Mouse (Mus musculus) MEL (cell line): ENCODE measurements around the gene Vti1a. TPM values are rescaled to one million over a fixed set of nuclear protein-coding genes. Genes with fewer than 3 reads are reported as not detected.

Source experiments
- DNase-seq: peaks from one replicate; pipeline ENCODE4 v3.0.0; 2011; ENCODE audit warnings: low read depth, low spot score
- H3K27ac ChIP-seq: 2 replicates; pipeline ENCODE4 v1.5.1; 2012; ENCODE audit warnings: low read depth, mild to moderate bottlenecking, control low read depth, low read length, moderate library complexity; ENCODE audit not compliant: control insufficient read depth
- H3K27me3 ChIP-seq, 2 experiments: fragments of 150-350 bp in 1 of 2; sonication (generic) in 1 of 2; 2 replicates each; pipeline ENCODE4 v1.6.1; 2012; ENCODE audit warnings: low read length in 2 of 2, mild to moderate bottlenecking in 2 of 2, improper control_type of control experiment in 1 of 2, moderate library complexity in 1 of 2; ENCODE audit not compliant: insufficient read depth in 2 of 2, control insufficient read depth in 1 of 2
- H3K36me3 ChIP-seq, 2 experiments: 2 replicates each; pipeline ENCODE4 v1.6.1; 2012 to 2014; ENCODE audit warnings: low read length in 2 of 2, improper control_type of control experiment in 1 of 2, inconsistent platforms in 1 of 2, mild to moderate bottlenecking in 1 of 2; ENCODE audit not compliant: insufficient read depth in 2 of 2, control insufficient read depth in 1 of 2
- H3K4me1 ChIP-seq, 2 experiments: fragments of 150-350 bp in 1 of 2; sonication (generic) in 1 of 2; 2 replicates each; pipeline ENCODE4 v1.6.1; 2012; ENCODE audit warnings: low read length in 2 of 2, improper control_type of control experiment in 1 of 2, mild to moderate bottlenecking in 1 of 2; ENCODE audit not compliant: insufficient read depth in 2 of 2, control insufficient read depth in 1 of 2
- H3K4me3 ChIP-seq, 2 experiments: fragments of 150-350 bp in 1 of 2; sonication (generic) in 1 of 2; 2 replicates each; pipeline ENCODE4 v1.5.1; 2012; ENCODE audit warnings: low read depth in 2 of 2, low read length in 2 of 2, mild to moderate bottlenecking in 2 of 2, moderate library complexity in 2 of 2, control low read depth in 1 of 2, improper control_type of control experiment in 1 of 2; ENCODE audit not compliant: control insufficient read depth in 1 of 2, insufficient read depth in 1 of 2
- H3K79me2 ChIP-seq: 2 replicates; pipeline ENCODE4 v1.6.1; 2012; ENCODE audit warnings: mild to moderate bottlenecking, low read length, moderate library complexity; ENCODE audit not compliant: control insufficient read depth, poor library complexity, insufficient read depth
- H3K9ac ChIP-seq: 2 replicates; pipeline ENCODE4 v1.6.1; 2012; ENCODE audit warnings: low read depth, mild to moderate bottlenecking, control low read depth, low read length, moderate library complexity; ENCODE audit not compliant: control insufficient read depth, poor library complexity, severe bottlenecking
- H3K9me3 ChIP-seq: fragments of 150-350 bp; sonication (generic); replicated peaks from 2 replicates; pipeline ENCODE4 v1.6.1; 2012; ENCODE audit warnings: mild to moderate bottlenecking, low read length, improper control_type of control experiment, moderate library complexity; ENCODE audit not compliant: insufficient read depth
- BHLHE40 ChIP-seq: IDR thresholded peaks from 2 replicates; pipeline ENCODE4 v1.6.1; 2012; ENCODE audit warnings: low read depth, mild to moderate bottlenecking, inconsistent platforms, low read length, improper control_type of control experiment, borderline replicate concordance
- CHD1 ChIP-seq: IDR thresholded peaks from 2 replicates; pipeline ENCODE4 v1.6.1; 2012; ENCODE audit warnings: low read depth, mild to moderate bottlenecking, inconsistent platforms, low read length, improper control_type of control experiment
- CTCF ChIP-seq, 3 experiments: IDR thresholded peaks in 2 of 3; conservative IDR thresholded peaks in 1 of 3; 2 replicates each; pipeline ENCODE4 v1.5.1; 2011 to 2012; ENCODE audit warnings: low read length in 3 of 3, low read depth in 2 of 3, mild to moderate bottlenecking in 2 of 3, improper control_type of control experiment in 1 of 3, inconsistent platforms in 1 of 3, mixed read lengths in 1 of 3, moderate library complexity in 1 of 3; ENCODE audit not compliant: control insufficient read depth in 1 of 3, insufficient read depth in 1 of 3, poor library complexity in 1 of 3, severe bottlenecking in 1 of 3
- E2F4 ChIP-seq: IDR thresholded peaks from 2 replicates; pipeline ENCODE4 v1.6.1; 2011; ENCODE audit warnings: low read depth, low read length, improper control_type of control experiment, borderline replicate concordance
- ELF1 ChIP-seq: IDR thresholded peaks from 2 replicates; pipeline ENCODE4 v1.6.1; 2014; ENCODE audit warnings: low read depth, mild to moderate bottlenecking, inconsistent platforms, low read length, improper control_type of control experiment, moderate library complexity
- EP300 ChIP-seq, 2 experiments: IDR thresholded peaks; 2 replicates each; pipeline ENCODE4 v1.6.1; 2011; ENCODE audit warnings: improper control_type of control experiment in 2 of 2, low read length in 2 of 2, low read depth in 1 of 2, mild to moderate bottlenecking in 1 of 2
- ETS1 ChIP-seq: IDR thresholded peaks from 2 replicates; pipeline ENCODE4 v1.6.1; 2012; ENCODE audit warnings: low read depth, mild to moderate bottlenecking, inconsistent platforms, low read length, improper control_type of control experiment, moderate library complexity
- GABPA ChIP-seq: IDR thresholded peaks from 2 replicates; pipeline ENCODE4 v1.6.1; 2012; ENCODE audit warnings: low read depth, mild to moderate bottlenecking, inconsistent platforms, low read length, improper control_type of control experiment, moderate library complexity
- GATA1 ChIP-seq: IDR thresholded peaks from 2 replicates; pipeline ENCODE4 v1.6.1; 2011; ENCODE audit warnings: low read depth, low read length, improper control_type of control experiment
- HCFC1 ChIP-seq: IDR thresholded peaks from 2 replicates; pipeline ENCODE4 v1.6.1; 2012; ENCODE audit warnings: low read depth, mild to moderate bottlenecking, inconsistent platforms, low read length, improper control_type of control experiment, moderate library complexity
- JUND ChIP-seq: IDR thresholded peaks from 2 replicates; pipeline ENCODE4 v1.6.1; 2011; ENCODE audit warnings: low read depth, mild to moderate bottlenecking, improper control_type of control experiment, low read length
- KAT2A ChIP-seq: conservative IDR thresholded peaks from 2 replicates; pipeline ENCODE4 v1.6.1; 2012; ENCODE audit warnings: low read depth, low read length, improper control_type of control experiment, inconsistent platforms
- MAFK ChIP-seq: IDR thresholded peaks from 2 replicates; pipeline ENCODE4 v1.6.1; 2011; ENCODE audit warnings: low read depth, mild to moderate bottlenecking, low read length, improper control_type of control experiment, borderline replicate concordance
- MAX ChIP-seq: IDR thresholded peaks from 2 replicates; pipeline ENCODE4 v1.6.1; 2011; ENCODE audit warnings: low read length, improper control_type of control experiment
- MAZ ChIP-seq: IDR thresholded peaks from 2 replicates; pipeline ENCODE4 v1.6.1; 2012; ENCODE audit warnings: low read depth, mild to moderate bottlenecking, inconsistent platforms, low read length, improper control_type of control experiment
- MYB ChIP-seq: IDR thresholded peaks from 2 replicates; pipeline ENCODE4 v1.6.1; 2011; ENCODE audit warnings: mild to moderate bottlenecking, low read depth, low read length, improper control_type of control experiment
- MYC ChIP-seq: IDR thresholded peaks from 2 replicates; pipeline ENCODE4 v1.6.1; 2011; ENCODE audit warnings: low read depth, mild to moderate bottlenecking, low read length, improper control_type of control experiment, moderate library complexity
- NELFE ChIP-seq: IDR thresholded peaks from 2 replicates; pipeline ENCODE4 v1.6.1; 2011; ENCODE audit warnings: low read depth, low read length, improper control_type of control experiment
- NRF1 ChIP-seq: IDR thresholded peaks from 2 replicates; pipeline ENCODE4 v1.6.1; 2014; ENCODE audit warnings: low read depth, mild to moderate bottlenecking, inconsistent platforms, low read length, improper control_type of control experiment, moderate library complexity; ENCODE audit not compliant: poor library complexity, insufficient read depth, severe bottlenecking
- POLR2AphosphoS2 ChIP-seq: IDR thresholded peaks from 2 replicates; pipeline ENCODE4 v1.6.1; 2011; ENCODE audit warnings: low read length, improper control_type of control experiment
- POLR2AphosphoS5 ChIP-seq: IDR thresholded peaks from 2 replicates; pipeline ENCODE4 v1.6.1; 2012; ENCODE audit warnings: low read depth, borderline replicate concordance, mild to moderate bottlenecking, inconsistent platforms, low read length, moderate library complexity, mixed read lengths
- RAD21 ChIP-seq: IDR thresholded peaks from 2 replicates; pipeline ENCODE4 v1.6.1; 2011; ENCODE audit warnings: mild to moderate bottlenecking, low read depth, low read length, improper control_type of control experiment
- RCOR1 ChIP-seq: IDR thresholded peaks from 2 replicates; pipeline ENCODE4 v1.6.1; 2012; ENCODE audit warnings: low read depth, mild to moderate bottlenecking, inconsistent platforms, low read length, improper control_type of control experiment
- SIN3A ChIP-seq: IDR thresholded peaks from 2 replicates; pipeline ENCODE4 v1.6.1; 2012; ENCODE audit warnings: low read length, improper control_type of control experiment, inconsistent platforms
- TCF12 ChIP-seq: IDR thresholded peaks from 2 replicates; pipeline ENCODE4 v1.6.1; 2014; ENCODE audit warnings: low read depth, mild to moderate bottlenecking, inconsistent platforms, low read length, improper control_type of control experiment, moderate library complexity
- USF1 ChIP-seq: IDR thresholded peaks from 2 replicates; pipeline ENCODE4 v1.6.1; 2014; ENCODE audit warnings: low read depth, mild to moderate bottlenecking, inconsistent platforms, low read length, improper control_type of control experiment, moderate library complexity
- USF2 ChIP-seq, 2 experiments: IDR thresholded peaks; 2 replicates each; pipeline ENCODE4 v1.6.1; 2011 to 2012; ENCODE audit warnings: improper control_type of control experiment in 2 of 2, low read length in 2 of 2, borderline replicate concordance in 1 of 2, inconsistent platforms in 1 of 2, low read depth in 1 of 2, mild to moderate bottlenecking in 1 of 2; ENCODE audit not compliant: insufficient read depth in 1 of 2
- ZKSCAN1 ChIP-seq: IDR thresholded peaks from 2 replicates; pipeline ENCODE4 v1.6.1; 2012; ENCODE audit warnings: low read depth, mild to moderate bottlenecking, inconsistent platforms, low read length, improper control_type of control experiment, moderate library complexity
- ZMIZ1 ChIP-seq: IDR thresholded peaks from 2 replicates; pipeline ENCODE4 v1.6.1; 2012; ENCODE audit warnings: low read depth, mild to moderate bottlenecking, inconsistent platforms, low read length, improper control_type of control experiment, moderate library complexity
- ZNF384 ChIP-seq: IDR thresholded peaks from 2 replicates; pipeline ENCODE4 v1.6.1; 2012; ENCODE audit warnings: low read depth, mild to moderate bottlenecking, inconsistent platforms, low read length, improper control_type of control experiment
- polyA plus RNA-seq, 2 experiments: library from polyadenylated mRNA; stranded (reverse) in 1 of 2; unstranded in 1 of 2; fragments of >175 nt in 1 of 2; fragments of >200 nt in 1 of 2; gene quantifications; 2 replicates each; pipeline versions ENCODE4 v1.2.1 to v1.2.4; 2012; ENCODE audit warnings: low replicate concordance in 2 of 2, low read depth in 1 of 2; ENCODE audit not compliant: insufficient read length in 2 of 2, insufficient read depth in 1 of 2, missing spikeins in 1 of 2
- total RNA-seq: library from RNA; depleted of rRNA; stranded (reverse); fragments of 300-350 nt; gene quantifications from 2 replicates; pipeline ENCODE4 v1.2.3, GENCODE M21; 2012

The Vti1a gene
- total and polyA plus RNA-seq, 3 experiments = 37.2 to 119 (median 42.8) TPM

- Histone ChIP-seq H3K9me3 (no peaks in the 10 kb centered on the region), H3K27me3 (no peaks in the 10 kb centered on the region), H3K27ac (no peak overlapping the region), H3K79me2 (no peaks in the 10 kb centered on the region), H3K4me1 (peaks cover 5 to 12% of the 10 kb centered on the region in 2 experiments; a peak in 3 of 4 replicates), H3K9ac (no peak overlapping the region), H3K4me3 (no peak overlapping the region), H3K36me3 (peaks cover 0 to 11% of the 10 kb centered on the region in 2 experiments; a peak in 2 of 4 replicates)
- no peak for TF ChIP-seq RCOR1
- TF ChIP-seq CTCF (IDR thresholded peaks at IDR 0.05 in 2 of 3, conservative IDR thresholded peaks at IDR 0.05 in 1 of 3; ENCODE audit: control insufficient read depth in 1 of 3, insufficient read depth in 1 of 3, low read depth in 2 of 3, low read length in 3 of 3, poor library complexity in 1 of 3, severe bottlenecking in 1 of 3) = no peak
- no peak for TF ChIP-seq GABPA
- TF ChIP-seq ZMIZ1 = no peak
- TF ChIP-seq JUND = no peak
- TF ChIP-seq RAD21 = no peak
- no peak for TF ChIP-seq NELFE
- no peak for TF ChIP-seq USF2 (IDR thresholded peaks at IDR 0.05; ENCODE audit: borderline replicate concordance in 1 of 2, insufficient read depth in 1 of 2, low read depth in 1 of 2, low read length in 2 of 2)
- TF ChIP-seq MAZ = no peak
- no peak for TF ChIP-seq ZKSCAN1
- no peak for TF ChIP-seq MYC
- no peak for TF ChIP-seq SIN3A
- TF ChIP-seq MYB = no peak
- TF ChIP-seq ELF1 = no peak
- TF ChIP-seq USF1 = no peak
- TF ChIP-seq CHD1 = no peak
- no peak for TF ChIP-seq GATA1
- no peak for TF ChIP-seq E2F4
- TF ChIP-seq TCF12 = no peak
- TF ChIP-seq HCFC1 = no peak
- no peak for DNase-seq
Observed at GRCm38 (mm10) chr19:55608858-55609375, 292.8 kb downstream of the Vti1a start.

GRCm38 (mm10) chr19:55609806-55610205 lies 293.7 kb downstream of the Vti1a start:
- Histone ChIP-seq H3K4me3 (no peak overlapping the region), H3K9ac (no peak overlapping the region), H3K27me3 (no peaks in the 10 kb centered on the region), H3K9me3 (no peaks in the 10 kb centered on the region), H3K4me1 (peaks cover 5 to 12% of the 10 kb centered on the region in 2 experiments; a peak in 3 of 4 replicates), H3K27ac (no peak overlapping the region), H3K79me2 (no peaks in the 10 kb centered on the region), H3K36me3 (peaks cover 0 to 11% of the 10 kb centered on the region in 2 experiments; a peak in 2 of 4 replicates)
- DNase-seq = peak; percentile 75
- no peak for TF ChIP-seq MAFK
- no peak for TF ChIP-seq RAD21
- no peak for TF ChIP-seq POLR2AphosphoS5
- TF ChIP-seq RCOR1 = peak; percentile 47; the same call in 1 of the 2 replicates
- TF ChIP-seq ZNF384 = no peak
- no peak for TF ChIP-seq ZMIZ1
- no peak for TF ChIP-seq MAZ
- peak; percentile 49; the same call in 1 of the 2 replicates for TF ChIP-seq ETS1
- TF ChIP-seq NRF1 = no peak
- no peak for TF ChIP-seq BHLHE40
- no peak for TF ChIP-seq MAX
- TF ChIP-seq CHD1 = no peak
- no peak for TF ChIP-seq KAT2A
- TF ChIP-seq MYB = no peak
- peak; percentile 65 to 85 for TF ChIP-seq EP300 (IDR thresholded peaks at IDR 0.05; ENCODE audit: low read depth in 1 of 2, low read length in 2 of 2)
- TF ChIP-seq GATA1 = peak; percentile 88
- TF ChIP-seq SIN3A = no peak
- TF ChIP-seq POLR2AphosphoS2 = no peak
- no peak for TF ChIP-seq NELFE
